Mouse (Mus musculus): ENCODE results near the gene Prrx1. TPM values are rescaled to one million over a fixed set of nuclear protein-coding genes. Genes with fewer than 3 reads are reported as not detected.

Gene Prrx1
- polyA plus RNA-seq (2012; rRNA removed), result 0.65 and 1.0 TPM in 2 replicates

DNA sequence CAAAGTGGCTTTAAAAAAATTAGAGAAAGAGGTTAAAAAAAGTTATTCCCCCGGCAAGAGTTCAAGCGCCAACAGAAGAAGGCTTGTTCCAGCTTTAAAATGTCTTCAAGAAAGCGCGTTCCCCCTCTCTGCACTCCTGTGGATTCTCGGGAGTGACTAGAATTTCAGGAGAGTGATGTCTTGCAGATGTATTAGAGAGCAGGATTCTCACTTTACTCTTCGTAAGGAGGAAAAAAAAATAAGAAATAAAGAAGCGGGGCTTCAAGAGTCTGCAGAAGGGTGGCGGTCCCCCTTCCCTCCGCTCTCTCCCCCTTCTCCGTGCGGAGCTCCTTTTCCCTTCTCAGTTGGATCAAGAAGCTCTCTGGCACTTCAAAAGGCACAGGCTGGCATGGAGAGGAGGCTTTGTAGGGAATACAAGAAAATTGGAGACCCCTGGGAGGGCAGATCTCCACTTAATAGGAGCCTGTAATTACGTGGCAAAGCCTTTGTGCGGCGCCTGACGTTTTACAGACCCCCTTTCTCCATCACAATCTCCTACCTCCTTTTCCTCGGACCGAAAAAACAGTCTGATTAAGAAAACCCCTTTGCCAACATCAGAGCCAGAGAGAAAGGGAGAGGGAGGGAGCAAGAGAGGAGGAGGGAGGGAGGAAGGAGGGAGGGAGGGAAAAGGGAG is at the start of gene Prrx1:
TSS of gene Prrx1 (minus strand) at position 610 of the 673 bp plus-strand sequence.
- TF ChIP-seq CTCF (IDR thresholded peaks at IDR 0.05; ENCODE audit: control insufficient read depth, insufficient read depth, insufficient replicate concordance, low read depth, low read length) (no peak), POLR2A (IDR thresholded peaks at IDR 0.05; ENCODE audit: control insufficient read depth, low read depth, low read length) (no peak)
- H3K4me3 ChIP-seq (ENCODE audit: control insufficient read depth, low read depth, low read length), result peak within 1 kb of the TSS; percentile 75
- H3K4me1 ChIP-seq (ENCODE audit: control insufficient read depth, insufficient read depth, low read length), result peaks cover 11% of the 10 kb centered on the region
- no peak within 1 kb of the TSS for H3K27ac ChIP-seq (ENCODE audit: control insufficient read depth, insufficient read depth, low read depth, low read length)
- H3K36me3 ChIP-seq (ENCODE audit: control insufficient read depth, insufficient read depth, low read length), result no peaks in the 10 kb centered on the region
- no peaks in the 10 kb centered on the region; the same call in 1 of the 2 replicates for H3K27me3 ChIP-seq (ENCODE audit: control insufficient read depth, insufficient read depth, low read length)

DNA sequence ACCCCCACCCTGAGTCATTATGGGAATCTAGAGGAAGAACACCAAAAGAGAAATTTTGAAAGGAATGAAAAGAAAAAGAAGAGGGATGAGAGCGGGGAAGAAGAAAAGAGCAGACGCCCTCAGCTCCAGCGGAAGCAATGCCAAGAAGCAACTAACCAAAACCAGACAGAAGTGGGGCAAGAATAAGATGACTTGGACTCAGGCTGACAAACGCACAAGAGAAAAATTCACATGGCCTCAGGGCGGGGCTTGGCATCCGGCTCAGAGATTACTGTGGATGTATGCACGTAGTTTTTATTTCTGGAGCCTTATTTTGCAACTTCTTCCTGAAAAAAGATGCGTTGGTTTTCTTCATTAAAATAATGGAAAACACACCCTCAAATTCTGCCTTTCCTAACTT is 48.7 kb upstream of the Prrx1 start:
- TF ChIP-seq CTCF (IDR thresholded peaks at IDR 0.05; ENCODE audit: control insufficient read depth, insufficient read depth, insufficient replicate concordance, low read depth, low read length), result no peak
- no peak for TF ChIP-seq POLR2A (IDR thresholded peaks at IDR 0.05; ENCODE audit: control insufficient read depth, low read depth, low read length)
- no peaks in the 10 kb centered on the region for H3K27me3 ChIP-seq (ENCODE audit: control insufficient read depth, insufficient read depth, low read length)
- no peak overlapping the region for H3K27ac ChIP-seq (ENCODE audit: control insufficient read depth, insufficient read depth, low read depth, low read length)
- peaks cover 3% of the 10 kb centered on the region for H3K4me1 ChIP-seq (ENCODE audit: control insufficient read depth, insufficient read depth, low read length)
- H3K36me3 ChIP-seq (ENCODE audit: control insufficient read depth, insufficient read depth, low read length), result no peaks in the 10 kb centered on the region
- no peak overlapping the region for H3K4me3 ChIP-seq (ENCODE audit: control insufficient read depth, low read depth, low read length)

DNA sequence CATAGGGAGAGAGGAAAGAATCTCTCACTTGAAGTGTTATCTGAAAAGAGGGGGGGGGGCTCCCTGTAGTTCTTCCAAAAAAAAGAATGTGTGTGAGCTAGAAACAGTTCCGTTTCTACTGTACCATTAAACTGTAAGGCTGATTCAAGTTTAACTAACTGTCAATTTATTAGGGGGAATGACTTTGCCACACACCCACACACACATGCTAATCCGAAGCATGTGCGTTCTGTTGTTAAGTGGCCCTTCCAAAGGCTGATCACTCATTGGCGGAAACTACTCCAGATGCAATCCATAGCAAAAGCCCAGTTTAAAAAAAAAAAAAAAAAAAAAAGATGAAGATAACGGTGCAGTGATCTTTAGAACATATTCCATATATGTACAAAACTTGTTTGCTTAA is 47.9 kb upstream of the Prrx1 start:
- TF ChIP-seq POLR2A (IDR thresholded peaks at IDR 0.05; ENCODE audit: control insufficient read depth, low read depth, low read length) (no peak), CTCF (IDR thresholded peaks at IDR 0.05; ENCODE audit: control insufficient read depth, insufficient read depth, insufficient replicate concordance, low read depth, low read length) (no peak)
- Histone ChIP-seq H3K27me3 (ENCODE audit: control insufficient read depth, insufficient read depth, low read length) (no peaks in the 10 kb centered on the region), H3K27ac (ENCODE audit: control insufficient read depth, insufficient read depth, low read depth, low read length) (no peak overlapping the region), H3K4me1 (ENCODE audit: control insufficient read depth, insufficient read depth, low read length) (peaks cover 3% of the 10 kb centered on the region), H3K36me3 (ENCODE audit: control insufficient read depth, insufficient read depth, low read length) (no peaks in the 10 kb centered on the region), H3K4me3 (ENCODE audit: control insufficient read depth, low read depth, low read length) (no peak overlapping the region)

DNA sequence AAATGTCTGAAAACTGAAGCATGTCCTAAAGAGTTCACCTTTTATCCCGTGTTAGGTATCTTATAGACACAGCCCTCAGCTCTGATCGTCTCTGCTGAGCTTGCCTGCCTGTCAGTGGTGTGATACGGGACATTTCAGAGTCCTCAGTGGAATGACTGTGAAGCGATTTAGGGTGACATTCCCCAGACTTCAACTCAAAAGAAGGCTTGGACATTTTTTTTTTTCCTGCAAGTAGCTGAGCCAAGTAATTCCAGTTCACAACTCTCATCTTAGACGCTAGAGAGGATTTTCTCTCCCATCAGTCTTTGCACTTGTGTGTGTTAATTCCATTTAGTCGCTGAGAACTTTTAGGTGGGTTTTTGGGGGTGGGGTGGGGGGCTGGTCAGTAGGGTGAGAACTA is 47.3 kb upstream of the Prrx1 start:
- TF ChIP-seq CTCF (IDR thresholded peaks at IDR 0.05; ENCODE audit: control insufficient read depth, insufficient read depth, insufficient replicate concordance, low read depth, low read length) (no peak), POLR2A (IDR thresholded peaks at IDR 0.05; ENCODE audit: control insufficient read depth, low read depth, low read length) (no peak)
- no peaks in the 10 kb centered on the region for H3K36me3 ChIP-seq (ENCODE audit: control insufficient read depth, insufficient read depth, low read length)
- H3K4me1 ChIP-seq (ENCODE audit: control insufficient read depth, insufficient read depth, low read length), result peaks cover 3% of the 10 kb centered on the region
- no peak overlapping the region for H3K4me3 ChIP-seq (ENCODE audit: control insufficient read depth, low read depth, low read length)
- H3K27ac ChIP-seq (ENCODE audit: control insufficient read depth, insufficient read depth, low read depth, low read length), result no peak overlapping the region
- H3K27me3 ChIP-seq (ENCODE audit: control insufficient read depth, insufficient read depth, low read length), result no peaks in the 10 kb centered on the region

DNA sequence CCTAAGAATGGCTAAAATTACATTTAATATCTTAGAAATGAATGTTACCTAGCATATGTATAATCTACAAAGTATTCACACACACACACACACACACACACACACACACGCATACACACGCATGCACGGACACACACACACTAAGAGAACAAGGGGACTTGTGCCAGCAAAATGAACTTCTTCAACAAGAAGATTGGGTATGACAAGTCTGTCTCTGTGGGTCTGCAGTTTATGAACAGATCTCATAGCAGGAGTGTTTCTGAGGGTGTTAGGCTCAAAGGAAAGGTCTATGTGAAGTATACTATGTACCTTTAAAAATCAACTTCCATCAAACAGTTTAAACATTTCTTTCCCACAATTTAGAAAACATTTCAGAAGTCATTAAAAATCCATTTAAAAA is 46.0 kb upstream of the Prrx1 start:
- Histone ChIP-seq H3K27me3 (ENCODE audit: control insufficient read depth, insufficient read depth, low read length) (no peaks in the 10 kb centered on the region), H3K4me1 (ENCODE audit: control insufficient read depth, insufficient read depth, low read length) (peaks cover 3% of the 10 kb centered on the region), H3K36me3 (ENCODE audit: control insufficient read depth, insufficient read depth, low read length) (no peaks in the 10 kb centered on the region), H3K4me3 (ENCODE audit: control insufficient read depth, low read depth, low read length) (no peak overlapping the region), H3K27ac (ENCODE audit: control insufficient read depth, insufficient read depth, low read depth, low read length) (no peak overlapping the region)
- TF ChIP-seq CTCF (IDR thresholded peaks at IDR 0.05; ENCODE audit: control insufficient read depth, insufficient read depth, insufficient replicate concordance, low read depth, low read length) (no peak), POLR2A (IDR thresholded peaks at IDR 0.05; ENCODE audit: control insufficient read depth, low read depth, low read length) (no peak)

DNA sequence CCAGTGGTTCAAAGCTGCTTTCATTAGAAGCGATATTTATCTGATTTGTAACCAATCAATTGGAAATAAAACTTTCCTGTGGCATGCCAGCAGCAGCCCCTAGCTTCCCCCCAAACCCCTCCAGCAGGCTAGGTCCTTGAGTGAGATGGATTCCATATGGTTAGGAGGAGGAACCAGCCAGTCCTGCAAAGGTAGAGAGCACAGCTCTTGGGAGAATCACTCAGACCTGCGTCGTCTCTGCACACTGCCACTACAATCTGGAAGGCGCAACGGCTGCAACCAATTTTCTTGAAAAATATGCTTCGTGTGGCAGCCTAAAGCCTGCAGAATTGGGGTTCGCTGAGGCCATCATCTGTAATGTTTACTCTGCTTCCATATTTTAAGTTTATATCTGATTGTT is 44.7 kb upstream of the Prrx1 start:
- no peaks in the 10 kb centered on the region for H3K36me3 ChIP-seq (ENCODE audit: control insufficient read depth, insufficient read depth, low read length)
- H3K4me3 ChIP-seq (ENCODE audit: control insufficient read depth, low read depth, low read length), result no peak overlapping the region
- TF ChIP-seq POLR2A (IDR thresholded peaks at IDR 0.05; ENCODE audit: control insufficient read depth, low read depth, low read length) (no peak), CTCF (IDR thresholded peaks at IDR 0.05; ENCODE audit: control insufficient read depth, insufficient read depth, insufficient replicate concordance, low read depth, low read length) (no peak)
- H3K4me1 ChIP-seq (ENCODE audit: control insufficient read depth, insufficient read depth, low read length), result peaks cover 3% of the 10 kb centered on the region
- no peaks in the 10 kb centered on the region for H3K27me3 ChIP-seq (ENCODE audit: control insufficient read depth, insufficient read depth, low read length)
- no peak overlapping the region for H3K27ac ChIP-seq (ENCODE audit: control insufficient read depth, insufficient read depth, low read depth, low read length)

DNA sequence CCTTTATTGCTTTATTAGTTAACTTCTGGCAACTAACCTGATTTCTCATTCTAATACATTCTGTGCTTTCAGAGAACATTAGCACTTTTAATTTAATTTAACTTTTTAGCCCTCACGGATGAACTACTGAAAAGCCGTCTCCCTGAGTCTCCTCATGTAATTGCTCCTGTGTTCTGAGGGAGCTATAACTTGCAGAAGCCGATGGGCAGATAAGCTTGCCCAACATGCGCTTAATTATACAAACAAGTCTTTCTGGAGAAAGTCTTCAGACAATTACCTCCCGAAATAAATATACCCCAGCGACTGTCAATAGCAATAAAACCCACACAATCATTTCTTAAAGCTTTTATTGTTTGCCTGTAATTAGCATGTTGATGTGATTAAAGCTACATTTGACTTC is 44.2 kb upstream of the Prrx1 start:
- no peaks in the 10 kb centered on the region for H3K27me3 ChIP-seq (ENCODE audit: control insufficient read depth, insufficient read depth, low read length)
- peaks cover 3% of the 10 kb centered on the region for H3K4me1 ChIP-seq (ENCODE audit: control insufficient read depth, insufficient read depth, low read length)
- no peak overlapping the region for H3K4me3 ChIP-seq (ENCODE audit: control insufficient read depth, low read depth, low read length)
- TF ChIP-seq POLR2A (IDR thresholded peaks at IDR 0.05; ENCODE audit: control insufficient read depth, low read depth, low read length) (no peak), CTCF (IDR thresholded peaks at IDR 0.05; ENCODE audit: control insufficient read depth, insufficient read depth, insufficient replicate concordance, low read depth, low read length) (no peak)
- H3K36me3 ChIP-seq (ENCODE audit: control insufficient read depth, insufficient read depth, low read length), result no peaks in the 10 kb centered on the region
- H3K27ac ChIP-seq (ENCODE audit: control insufficient read depth, insufficient read depth, low read depth, low read length), result no peak overlapping the region
